Mouse (Mus musculus) heart, postnatal 0 days (tissue): ENCODE data around the gene Tfr2. TPM values are rescaled to one million over a fixed set of nuclear protein-coding genes. Genes with fewer than 3 reads are reported as not detected.
A peak's percentile ranks its signal among the peaks of the same experiment; 100 is the strongest.

Experiments
- ATAC-seq: fragments of 200-750 bp; cut with Nextera tagmentation; 2 replicates; pipeline ENCODE4 v1.8.0; 2017; ENCODE audit warnings: low read depth, moderate number of reproducible peaks, moderate library complexity; ENCODE audit not compliant: insufficient read depth
- DNase-seq: peaks from one replicate; pipeline ENCODE4 v3.0.0-alpha.2; 2016; ENCODE audit warnings: low spot score
- H3K27ac ChIP-seq: fragments of 300-500 bp; sonication (generic); 2 replicates; pipeline ENCODE4 v1.5.1; 2014; ENCODE audit warnings: low read depth, mild to moderate bottlenecking
- H3K27me3 ChIP-seq: fragments of 300-500 bp; sonication (generic); 2 replicates; pipeline ENCODE4 v1.6.1; 2014; ENCODE audit warnings: low read length, mixed read lengths; ENCODE audit not compliant: control insufficient read depth, insufficient read depth
- H3K36me3 ChIP-seq: fragments of 300-500 bp; sonication (generic); replicated peaks from 2 replicates; pipeline ENCODE4 v1.6.1; 2014; ENCODE audit warnings: low read length, mixed read lengths; ENCODE audit not compliant: control insufficient read depth, insufficient read depth
- H3K4me1 ChIP-seq: fragments of 300-500 bp; sonication (generic); 2 replicates; pipeline ENCODE4 v1.6.1; 2014; ENCODE audit warnings: antibody characterized with exemption; ENCODE audit not compliant: control insufficient read depth, insufficient read depth
- H3K4me2 ChIP-seq: fragments of 300-500 bp; sonication (generic); 2 replicates; pipeline ENCODE4 v1.6.1; 2014; ENCODE audit warnings: low read depth, mild to moderate bottlenecking, low read length, moderate library complexity
- H3K4me3 ChIP-seq: fragments of 300-500 bp; sonication (generic); 2 replicates; pipeline ENCODE4 v1.5.1; 2014; ENCODE audit warnings: low read depth, low read length
- H3K9ac ChIP-seq: fragments of 300-500 bp; sonication (generic); replicated peaks from 2 replicates; pipeline ENCODE4 v1.6.1; 2014; ENCODE audit warnings: low read depth, low read length, mixed read lengths
- H3K9me3 ChIP-seq: fragments of 300-500 bp; sonication (generic); replicated peaks from 2 replicates; pipeline ENCODE4 v1.6.1; 2016; ENCODE audit warnings: low read length; ENCODE audit not compliant: control insufficient read depth
- CTCF ChIP-seq: IDR thresholded peaks from 2 replicates; pipeline ENCODE4 v1.5.1; 2016; ENCODE audit warnings: antibody characterized with exemption, control low read depth, low read depth
- EP300 ChIP-seq: IDR thresholded peaks from 2 replicates; pipeline ENCODE4 v1.6.1; 2016; ENCODE audit warnings: antibody characterized with exemption, low read depth
- WGBS: fragments of 180-500 bp; shearing (Covaris S2); extraction: QIAGEN DNeasy Blood & Tissue Kit; methylation state at CpG from one replicate; pipeline ENCODE4 v1.1.7; 2014; 5-methylcytosine and 5-hydroxymethylcytosine counted together
- polyA plus RNA-seq: library from polyadenylated mRNA; unstranded; fragments of >200 nt; fragmentation: Nextera tagmentation; extraction: Ambion mirVana; gene quantifications from 2 replicates; pipeline ENCODE4 v1.2.1, GENCODE M21; 2015
- total RNA-seq: library from RNA; depleted of rRNA; stranded (reverse); fragments of >200 nt; gene quantifications from 2 replicates; pipeline ENCODE4 v1.2.3, GENCODE M21; 2014; ENCODE audit warnings: low replicate concordance

Gene Tfr2
- total and polyA plus RNA-seq, 2 experiments from 2014 or later, result 0.07 TPM; not detected in 1

- Histone ChIP-seq H3K27me3 (peaks cover 25% of the 10 kb centered on the region), H3K4me2 (0 out of 2 replicates have a peak overlapping the region, but pooled peaks have one; percentile 14), H3K4me3 (0 out of 2 replicates have a peak overlapping the region, but pooled peaks have one; percentile 11), H3K4me1 (no peaks in the 10 kb centered on the region), H3K27ac (no peak overlapping the region), H3K9me3 (no peaks in the 10 kb centered on the region), H3K36me3 (no peaks in the 10 kb centered on the region), H3K9ac (no peak overlapping the region)
- TF ChIP-seq EP300 (no peak), CTCF (no peak)
- 27% methylated on average over 6 of the region's 6 CpGs for WGBS
- DNase-seq, result no peak
- no peak for ATAC-seq
Observed at GRCm38 (mm10) chr5:137553000-137553399, 16.6 kb upstream of the Tfr2 start.

- 0 out of 2 replicates have a peak within 1 kb of the TSS, but pooled peaks have one; percentile 14 for H3K4me2 ChIP-seq
- WGBS, result 2% methylated on average over 37 of the region's 37 CpGs
- no peaks in the 10 kb centered on the region for H3K9me3 ChIP-seq
- H3K27ac ChIP-seq, result no peak within 1 kb of the TSS
- no peak for TF ChIP-seq EP300
- TF ChIP-seq CTCF, result no peak
- DNase-seq, result no peak
- ATAC-seq, result peak; percentile 67
- H3K9ac ChIP-seq, result no peak within 1 kb of the TSS
- H3K27me3 ChIP-seq, result peaks cover 25% of the 10 kb centered on the region
- H3K4me1 ChIP-seq, result no peaks in the 10 kb centered on the region
- H3K4me3 ChIP-seq, result 0 out of 2 replicates have a peak within 1 kb of the TSS, but pooled peaks have one; percentile 11
- no peaks in the 10 kb centered on the region for H3K36me3 ChIP-seq
Observed at GRCm38 (mm10) chr5:137553411-137553837, 16.2 kb upstream of the Tfr2 start, which contains the start of gene Actl6b. Actl6b (plus strand) TSS chr5:137553517.

- no peak for ATAC-seq
Observed at GRCm38 (mm10) chr5:137553898-137554297, 15.7 kb upstream of the Tfr2 start.

GRCm38 (mm10) chr5:137561556-137561955 is 8.1 kb upstream of the Tfr2 start:
- no peaks in the 10 kb centered on the region for H3K9me3 ChIP-seq
- H3K36me3 ChIP-seq, result no peaks in the 10 kb centered on the region
- no peak for ATAC-seq
- H3K4me3 ChIP-seq, result no peak overlapping the region
- no peak overlapping the region for H3K27ac ChIP-seq
- WGBS, result 51% methylated on average over 6 of the region's 6 CpGs
- H3K4me2 ChIP-seq, result no peak overlapping the region
- DNase-seq, result no peak
- H3K9ac ChIP-seq, result no peak overlapping the region
- peaks cover 5% of the 10 kb centered on the region for H3K27me3 ChIP-seq
- H3K4me1 ChIP-seq, result no peaks in the 10 kb centered on the region
- no peak for TF ChIP-seq EP300
- TF ChIP-seq CTCF, result no peak

More at GRCm38 (mm10) chr5:137553898-137554297, 15.7 kb upstream of the Tfr2 start:
- H3K4me1 ChIP-seq, result no peaks in the 10 kb centered on the region
- no peaks in the 10 kb centered on the region for H3K36me3 ChIP-seq
- DNase-seq, result no peak
- H3K9ac ChIP-seq, result no peak overlapping the region
- peaks cover 25% of the 10 kb centered on the region for H3K27me3 ChIP-seq
- H3K27ac ChIP-seq, result no peak overlapping the region
- no peak overlapping the region for H3K4me3 ChIP-seq
- no peaks in the 10 kb centered on the region for H3K9me3 ChIP-seq
- no peak overlapping the region for H3K4me2 ChIP-seq
- WGBS, result 47% methylated on average over 11 of the region's 11 CpGs
- TF ChIP-seq EP300, result no peak
- no peak for TF ChIP-seq CTCF

GRCm38 (mm10) chr5:137562965-137563364 is 6.7 kb upstream of the Tfr2 start:
- Histone ChIP-seq H3K27me3 (peaks cover 5% of the 10 kb centered on the region), H3K9me3 (no peaks in the 10 kb centered on the region), H3K9ac (no peak overlapping the region), H3K27ac (no peak overlapping the region), H3K36me3 (no peaks in the 10 kb centered on the region), H3K4me2 (no peak overlapping the region), H3K4me1 (no peaks in the 10 kb centered on the region), H3K4me3 (no peak overlapping the region)
- no peak for DNase-seq
- WGBS, result 55% methylated on average over 10 of the region's 10 CpGs
- ATAC-seq, result no peak
- TF ChIP-seq CTCF (no peak), EP300 (no peak)

GRCm38 (mm10) chr5:137565744-137566143 is 3.9 kb upstream of the Tfr2 start:
- no peak for TF ChIP-seq EP300
- TF ChIP-seq CTCF, result no peak
- Histone ChIP-seq H3K27me3 (no peaks in the 10 kb centered on the region), H3K4me2 (no peak overlapping the region), H3K27ac (no peak overlapping the region), H3K9me3 (no peaks in the 10 kb centered on the region), H3K4me3 (no peak overlapping the region), H3K9ac (no peak overlapping the region), H3K36me3 (no peaks in the 10 kb centered on the region), H3K4me1 (no peaks in the 10 kb centered on the region)
- no peak for ATAC-seq
- WGBS, result 71% methylated on average over 6 of the region's 6 CpGs
- no peak for DNase-seq
